Mouse (Mus musculus) MN1 (cell line): ENCODE measurements around the gene Lrrc8e.

Source experiments
- DNase-seq: peaks from one replicate; pipeline ENCODE4 v3.0.0-alpha.2; 2016; ENCODE audit warnings: low spot score

Lrrc8e gene

GRCm38 (mm10) chr8:4226739-4227347 lies at the start of gene Lrrc8e:
Gene Lrrc8e (plus strand): TSS chr8:4226827.
- no peak for DNase-seq

GRCm38 (mm10) chr8:4183409-4183808 lies 43.2 kb upstream of the Lrrc8e start:
- no peak for DNase-seq

- no peak for DNase-seq
Measured at GRCm38 (mm10) chr8:4186151-4186550, 40.5 kb upstream of the Lrrc8e start.

GRCm38 (mm10) chr8:4188605-4189004 lies 38.0 kb upstream of the Lrrc8e start:
- DNase-seq = no peak

- no peak for DNase-seq
Measured at GRCm38 (mm10) chr8:4189031-4189722, 37.5 kb upstream of the Lrrc8e start.

- DNase-seq = no peak
Measured at GRCm38 (mm10) chr8:4192305-4192704, 34.3 kb upstream of the Lrrc8e start.

GRCm38 (mm10) chr8:4192807-4193587 lies 33.6 kb upstream of the Lrrc8e start:
- DNase-seq = peak; percentile 87

- no peak for DNase-seq
Measured at GRCm38 (mm10) chr8:4193588-4193894, 33.1 kb upstream of the Lrrc8e start.

GRCm38 (mm10) chr8:4201321-4201720 lies 25.3 kb upstream of the Lrrc8e start:
- no peak for DNase-seq

GRCm38 (mm10) chr8:4205246-4206123 lies 21.1 kb upstream of the Lrrc8e start:
- no peak for DNase-seq

- DNase-seq = no peak
Measured at GRCm38 (mm10) chr8:4206182-4207015, 20.2 kb upstream of the Lrrc8e start.

GRCm38 (mm10) chr8:4207016-4207350 lies 19.6 kb upstream of the Lrrc8e start:
- no peak for DNase-seq

GRCm38 (mm10) chr8:4211097-4211496 lies 15.5 kb upstream of the Lrrc8e start:
- no peak for DNase-seq

GRCm38 (mm10) chr8:4212809-4213209 lies 13.8 kb upstream of the Lrrc8e start:
- DNase-seq = no peak

GRCm38 (mm10) chr8:4213210-4214005 lies 13.2 kb upstream of the Lrrc8e start:
- DNase-seq = no peak

GRCm38 (mm10) chr8:4214006-4214980 lies 12.3 kb upstream of the Lrrc8e start:
- DNase-seq = no peak

- DNase-seq = no peak
Measured at GRCm38 (mm10) chr8:4216296-4216695, 10.3 kb upstream of the Lrrc8e start.

- peak; percentile 61 for DNase-seq
Measured at GRCm38 (mm10) chr8:4216791-4217621, 9.6 kb upstream of the Lrrc8e start, which contains the start of gene Prr36. Gene Prr36 (minus strand): TSS chr8:4217459.
